Mouse (Mus musculus) testis, adult 2 months (tissue): Measurements from ENCODE around the gene Angptl1. TPM values are rescaled to one million over a fixed set of nuclear protein-coding genes. Genes with fewer than 3 reads are reported as not detected.

Experiments used
- H3K27ac ChIP-seq: fragments of 200-500 bp; 2 replicates; pipeline ENCODE4 v1.5.1; 2012; ENCODE audit warnings: low read depth, low read length; ENCODE audit not compliant: control insufficient read depth, insufficient read depth
- H3K27me3 ChIP-seq: fragments of 200-500 bp; 2 replicates; pipeline ENCODE4 v1.6.1; 2012; ENCODE audit warnings: mild to moderate bottlenecking, low read length, moderate library complexity; ENCODE audit not compliant: control insufficient read depth, insufficient read depth
- H3K36me3 ChIP-seq: fragments of 200-500 bp; 2 replicates; pipeline ENCODE4 v1.6.1; 2012; ENCODE audit warnings: mild to moderate bottlenecking, low read length; ENCODE audit not compliant: control insufficient read depth, insufficient read depth
- H3K4me1 ChIP-seq: fragments of 200-500 bp; 2 replicates; pipeline ENCODE4 v1.6.1; 2012; ENCODE audit warnings: low read length; ENCODE audit not compliant: control insufficient read depth, insufficient read depth
- H3K4me3 ChIP-seq: fragments of 200-500 bp; 2 replicates; pipeline ENCODE4 v1.5.1; 2012; ENCODE audit warnings: low read depth, mild to moderate bottlenecking, low read length, moderate library complexity, mixed read lengths; ENCODE audit not compliant: control insufficient read depth
- CTCF ChIP-seq: fragments of 200-500 bp; IDR thresholded peaks from 2 replicates; pipeline ENCODE4 v1.5.1; 2012; ENCODE audit warnings: low read depth, mild to moderate bottlenecking, inconsistent platforms, low read length, moderate library complexity; ENCODE audit not compliant: control insufficient read depth, insufficient read depth, insufficient replicate concordance
- POLR2A ChIP-seq: fragments of 200-500 bp; IDR thresholded peaks from 2 replicates; pipeline ENCODE4 v1.6.1; 2012; ENCODE audit warnings: low read depth, mild to moderate bottlenecking, inconsistent platforms, low read length, moderate library complexity; ENCODE audit not compliant: control insufficient read depth
- polyA plus RNA-seq: library from polyadenylated mRNA; depleted of rRNA; stranded (reverse); fragments of >200 nt; gene quantifications from 2 replicates; pipeline ENCODE4 v1.2.3, GENCODE M21; 2012

Gene Angptl1
- polyA plus RNA-seq, 1 experiment = 0.37 TPM

GRCm38 (mm10) chr1:156859156-156859555, 20.8 kb downstream of the Angptl1 start:
- no peak for TF ChIP-seq CTCF
- TF ChIP-seq POLR2A = no peak
- Histone ChIP-seq H3K27me3 (no peaks in the 10 kb centered on the region), H3K36me3 (no peaks in the 10 kb centered on the region), H3K4me3 (no peak overlapping the region), H3K4me1 (no peaks in the 10 kb centered on the region), H3K27ac (no peak overlapping the region)

GRCm38 (mm10) chr1:156859711-156860250, 21.4 kb downstream of the Angptl1 start:
- no peak for TF ChIP-seq POLR2A
- no peak for TF ChIP-seq CTCF
- H3K4me1 ChIP-seq = no peaks in the 10 kb centered on the region
- H3K4me3 ChIP-seq = no peak overlapping the region
- no peak overlapping the region for H3K27ac ChIP-seq
- H3K36me3 ChIP-seq = no peaks in the 10 kb centered on the region
- no peaks in the 10 kb centered on the region for H3K27me3 ChIP-seq

- TF ChIP-seq CTCF (no peak), POLR2A (no peak)
- Histone ChIP-seq H3K27ac (no peak overlapping the region), H3K4me3 (no peak overlapping the region)
Observed at GRCm38 (mm10) chr1:156860266-156860665, 21.9 kb downstream of the Angptl1 start.

GRCm38 (mm10) chr1:156861475-156862043, 23.2 kb downstream of the Angptl1 start:
- Histone ChIP-seq H3K36me3 (no peaks in the 10 kb centered on the region), H3K4me3 (no peak overlapping the region), H3K27me3 (no peaks in the 10 kb centered on the region), H3K4me1 (no peaks in the 10 kb centered on the region), H3K27ac (no peak overlapping the region)
- TF ChIP-seq CTCF (peak; percentile 37; the same call in 1 of the 2 replicates), POLR2A (no peak)

More at GRCm38 (mm10) chr1:156860266-156860665, 21.9 kb downstream of the Angptl1 start:
- Histone ChIP-seq H3K27me3 (no peaks in the 10 kb centered on the region), H3K36me3 (no peaks in the 10 kb centered on the region), H3K4me1 (no peaks in the 10 kb centered on the region)

- TF ChIP-seq POLR2A (no peak), CTCF (no peak)
- Histone ChIP-seq H3K4me3 (no peak overlapping the region), H3K27me3 (no peaks in the 10 kb centered on the region), H3K27ac (no peak overlapping the region), H3K4me1 (no peaks in the 10 kb centered on the region), H3K36me3 (no peaks in the 10 kb centered on the region)
Observed at GRCm38 (mm10) chr1:156863726-156864125, 25.4 kb downstream of the Angptl1 start.

GRCm38 (mm10) chr1:156864240-156864639, 25.9 kb downstream of the Angptl1 start:
- no peaks in the 10 kb centered on the region for H3K36me3 ChIP-seq

GRCm38 (mm10) chr1:156870028-156870427, 31.7 kb downstream of the Angptl1 start:
- Histone ChIP-seq H3K4me3 (no peak overlapping the region), H3K27me3 (no peaks in the 10 kb centered on the region), H3K4me1 (no peaks in the 10 kb centered on the region), H3K27ac (no peak overlapping the region), H3K36me3 (no peaks in the 10 kb centered on the region)
- no peak for TF ChIP-seq POLR2A
- TF ChIP-seq CTCF = no peak

More at GRCm38 (mm10) chr1:156864240-156864639, 25.9 kb downstream of the Angptl1 start:
- H3K27ac ChIP-seq = no peak overlapping the region
- TF ChIP-seq POLR2A = no peak
- no peak for TF ChIP-seq CTCF
- H3K27me3 ChIP-seq = no peaks in the 10 kb centered on the region
- H3K4me3 ChIP-seq = no peak overlapping the region
- no peaks in the 10 kb centered on the region for H3K4me1 ChIP-seq
